Mouse (Mus musculus): Measurements from ENCODE around the gene Scrt2. TPM values are rescaled to one million over a fixed set of nuclear protein-coding genes. Genes with fewer than 3 reads are reported as not detected.

Scrt2 gene
- polyA plus RNA-seq, 2 experiments = 0.36 TPM; not detected in 1

- Histone ChIP-seq H3K4me2 (replicated peaks; ENCODE audit: low read depth, low read length, severe bottlenecking) (peak within 1 kb of the TSS; percentile 93), H3K36me3 (ENCODE audit: control insufficient read depth, insufficient read depth, low read length) (no peaks in the 10 kb centered on the region), H3K9ac (ENCODE audit: low read depth, low read length, severe bottlenecking) (peak within 1 kb of the TSS; percentile 50), H3K27ac (replicated peaks; ENCODE audit: low read depth, low read length) (no peak within 1 kb of the TSS), H3K27me3 (ENCODE audit: control insufficient read depth, insufficient read depth, low read length) (peaks cover 31% of the 10 kb centered on the region), H3K9me3 (ENCODE audit: control insufficient read depth, low read length) (no peaks in the 10 kb centered on the region), H3K4me1 (ENCODE audit: control insufficient read depth, insufficient read depth, low read length) (peaks cover 12% of the 10 kb centered on the region), H3K4me3 (replicated peaks; ENCODE audit: low read length) (peak within 1 kb of the TSS; percentile 51)
- peak; percentile 64 for DNase-seq (ENCODE audit: low spot score)
- ATAC-seq (ENCODE audit: low FRiP score, low read depth) = peak; percentile 83
- WGBS = under 1% methylated on average over 83 of the region's 118 CpGs
- TF ChIP-seq POLR2A (IDR thresholded peaks at IDR 0.05; ENCODE audit: borderline replicate concordance, extremely low read depth, insufficient read depth, insufficient read length) = no peak
These were observed 62.2 kb downstream of the Scrt2 start, which contains the start of gene Tcf15 for GRCm38 (mm10) chr2:152143279-152144157. TSS of gene Tcf15 (plus strand) at chr2:152143561.

- DNase-seq (ENCODE audit: low spot score) (no peak), ATAC-seq (ENCODE audit: low FRiP score, low read depth) (no peak)
- Histone ChIP-seq H3K4me2 (replicated peaks; ENCODE audit: low read depth, low read length, severe bottlenecking) (peak overlapping the region; percentile 93), H3K4me3 (replicated peaks; ENCODE audit: low read length) (peak overlapping the region; percentile 51), H3K9ac (ENCODE audit: low read depth, low read length, severe bottlenecking) (peak overlapping the region; percentile 50), H3K9me3 (ENCODE audit: control insufficient read depth, low read length) (no peaks in the 10 kb centered on the region), H3K27ac (replicated peaks; ENCODE audit: low read depth, low read length) (no peak overlapping the region), H3K27me3 (ENCODE audit: control insufficient read depth, insufficient read depth, low read length) (peaks cover 31% of the 10 kb centered on the region), H3K4me1 (ENCODE audit: control insufficient read depth, insufficient read depth, low read length) (peaks cover 12% of the 10 kb centered on the region), H3K36me3 (ENCODE audit: control insufficient read depth, insufficient read depth, low read length) (no peaks in the 10 kb centered on the region)
- no peak for TF ChIP-seq POLR2A (IDR thresholded peaks at IDR 0.05; ENCODE audit: borderline replicate concordance, extremely low read depth, insufficient read depth, insufficient read length)
- WGBS = 12% methylated on average over 9 of the region's 9 CpGs
These were observed 62.8 kb downstream of the Scrt2 start for GRCm38 (mm10) chr2:152144158-152144450.

GRCm38 (mm10) chr2:152144501-152144900 lies 63.2 kb downstream of the Scrt2 start:
- no peak for ATAC-seq (ENCODE audit: low FRiP score, low read depth)
- Histone ChIP-seq H3K4me3 (replicated peaks; ENCODE audit: low read length) (peak overlapping the region; percentile 51), H3K9me3 (ENCODE audit: control insufficient read depth, low read length) (no peaks in the 10 kb centered on the region), H3K27ac (replicated peaks; ENCODE audit: low read depth, low read length) (no peak overlapping the region), H3K27me3 (ENCODE audit: control insufficient read depth, insufficient read depth, low read length) (peaks cover 31% of the 10 kb centered on the region), H3K4me2 (replicated peaks; ENCODE audit: low read depth, low read length, severe bottlenecking) (peak overlapping the region; percentile 93), H3K36me3 (ENCODE audit: control insufficient read depth, insufficient read depth, low read length) (no peaks in the 10 kb centered on the region), H3K9ac (ENCODE audit: low read depth, low read length, severe bottlenecking) (no peak overlapping the region), H3K4me1 (ENCODE audit: control insufficient read depth, insufficient read depth, low read length) (peaks cover 12% of the 10 kb centered on the region)
- no peak for DNase-seq (ENCODE audit: low spot score)
- TF ChIP-seq POLR2A (IDR thresholded peaks at IDR 0.05; ENCODE audit: borderline replicate concordance, extremely low read depth, insufficient read depth, insufficient read length) = no peak
- 65% methylated on average over 5 of the region's 5 CpGs for WGBS

Other genes with a start within 250 kb of the Scrt2 start
- gene Rspo4, start 238.6 kb upstream of the Scrt2 start, polyA plus RNA-seq (2012; rRNA removed) = 0.65 and 1.4 TPM in 2 replicates
- gene Rspo4, start 238.6 kb upstream of the Scrt2 start, polyA plus RNA-seq (2014; fragmentation: Nextera tagmentation; extraction: Ambion mirVana) = 0.83 and 1.3 TPM in 2 replicates
- gene Angpt4, start 170.3 kb upstream of the Scrt2 start, polyA plus RNA-seq (2012; rRNA removed) = 0.53 and 0.59 TPM in 2 replicates
- 0.28 and 0.36 TPM in 2 replicates for gene Angpt4, start 170.3 kb upstream of the Scrt2 start, polyA plus RNA-seq (2014; fragmentation: Nextera tagmentation; extraction: Ambion mirVana)
- gene Fam110a, start 101.3 kb upstream of the Scrt2 start, polyA plus RNA-seq (2012; rRNA removed) = 14.6 and 19.8 TPM in 2 replicates
- 21.3 and 23.5 TPM in 2 replicates for gene Fam110a, start 101.3 kb upstream of the Scrt2 start, polyA plus RNA-seq (2014; fragmentation: Nextera tagmentation; extraction: Ambion mirVana)
- gene Slc52a3, start 85.0 kb upstream of the Scrt2 start, polyA plus RNA-seq (2012; rRNA removed) = 2.7 TPM in 2 replicates
- 3.4 and 3.6 TPM in 2 replicates for gene Slc52a3, start 85.0 kb upstream of the Scrt2 start, polyA plus RNA-seq (2014; fragmentation: Nextera tagmentation; extraction: Ambion mirVana)
- 11.2 and 13.0 TPM in 2 replicates for gene Srxn1, start 24.0 kb downstream of the Scrt2 start, polyA plus RNA-seq (2012; rRNA removed)
- gene Srxn1, start 24.0 kb downstream of the Scrt2 start, polyA plus RNA-seq (2014; fragmentation: Nextera tagmentation; extraction: Ambion mirVana) = 9.1 and 9.5 TPM in 2 replicates
- gene Tcf15, start 62.0 kb downstream of the Scrt2 start, polyA plus RNA-seq (2012; rRNA removed) = 9.4 and 12.2 TPM in 2 replicates
- gene Tcf15, start 62.0 kb downstream of the Scrt2 start, polyA plus RNA-seq (2014; fragmentation: Nextera tagmentation; extraction: Ambion mirVana) = 11.0 and 11.8 TPM in 2 replicates
- 69.6 and 71.6 TPM in 2 replicates for gene Csnk2a1, start 145.3 kb downstream of the Scrt2 start, polyA plus RNA-seq (2012; rRNA removed)
- gene Csnk2a1, start 145.3 kb downstream of the Scrt2 start, polyA plus RNA-seq (2014; fragmentation: Nextera tagmentation; extraction: Ambion mirVana) = 92.2 and 95.8 TPM in 2 replicates
- gene Tbc1d20, start 212.3 kb downstream of the Scrt2 start, polyA plus RNA-seq (2012; rRNA removed) = 63.1 and 71.2 TPM in 2 replicates
- gene Tbc1d20, start 212.3 kb downstream of the Scrt2 start, polyA plus RNA-seq (2014; fragmentation: Nextera tagmentation; extraction: Ambion mirVana) = 32.0 and 39.3 TPM in 2 replicates